Mouse (Mus musculus): ENCODE measurements at regions not wholly inside any gene's neighbourhood (a gene's known extent, or its start where the extent isn't known, plus 50 kb on each side); places are given as distances from the start of the nearest gene placed in this dataset.

GRCm38 (mm10) chr3:17790331-17790730 is 157.9 kb upstream of the Cypt12 start:
- H3K4me2 ChIP-seq (ENCODE audit: low read depth, low read length), result no peak overlapping the region
- H3K9ac ChIP-seq (replicated peaks), result no peak overlapping the region
- DNase-seq (no peak), ATAC-seq (no peak)
- peaks cover 77% of the 10 kb centered on the region for H3K27me3 ChIP-seq (ENCODE audit: insufficient read depth, low read length)
- TF ChIP-seq EP300 (IDR thresholded peaks at IDR 0.05; ENCODE audit: low read depth) (no peak), CTCF (IDR thresholded peaks at IDR 0.05; ENCODE audit: low read depth) (no peak)
- H3K4me3 ChIP-seq (ENCODE audit: low read depth, low read length), result no peak overlapping the region
- no peaks in the 10 kb centered on the region for H3K36me3 ChIP-seq (replicated peaks; ENCODE audit: insufficient read depth, low read length)
- H3K9me3 ChIP-seq (ENCODE audit: low read length), result no peaks in the 10 kb centered on the region
- under 1% methylated on average over 14 of the region's 14 CpGs for WGBS (ENCODE audit: insufficient replicate concordance)
- H3K4me1 ChIP-seq (ENCODE audit: insufficient read depth), result no peaks in the 10 kb centered on the region; the same call in 1 of the 2 replicates
- no peak overlapping the region for H3K27ac ChIP-seq (ENCODE audit: low read depth)

GRCm38 (mm10) chr3:17790816-17791215 is 157.4 kb upstream of the Cypt12 start:
- Histone ChIP-seq H3K4me1 (ENCODE audit: insufficient read depth) (no peaks in the 10 kb centered on the region; the same call in 1 of the 2 replicates), H3K27me3 (ENCODE audit: insufficient read depth, low read length) (peaks cover 77% of the 10 kb centered on the region), H3K27ac (ENCODE audit: low read depth) (no peak overlapping the region), H3K36me3 (replicated peaks; ENCODE audit: insufficient read depth, low read length) (no peaks in the 10 kb centered on the region), H3K9me3 (ENCODE audit: low read length) (no peaks in the 10 kb centered on the region), H3K9ac (replicated peaks) (no peak overlapping the region), H3K4me3 (ENCODE audit: low read depth, low read length) (no peak overlapping the region), H3K4me2 (ENCODE audit: low read depth, low read length) (no peak overlapping the region)
- DNase-seq (no peak), ATAC-seq (no peak)
- WGBS (ENCODE audit: insufficient replicate concordance), result 4% methylated on average over 12 of the region's 12 CpGs
- TF ChIP-seq CTCF (IDR thresholded peaks at IDR 0.05; ENCODE audit: low read depth), result no peak
- TF ChIP-seq EP300 (IDR thresholded peaks at IDR 0.05; ENCODE audit: low read depth), result no peak

GRCm38 (mm10) chr3:17791381-17792320 is 156.6 kb upstream of the Cypt12 start:
- no peak overlapping the region for H3K27ac ChIP-seq (ENCODE audit: low read depth)
- WGBS (ENCODE audit: insufficient replicate concordance), result 20% methylated on average over 8 of the region's 8 CpGs
- H3K9me3 ChIP-seq (ENCODE audit: low read length), result no peaks in the 10 kb centered on the region
- TF ChIP-seq EP300 (IDR thresholded peaks at IDR 0.05; ENCODE audit: low read depth), result no peak
- no peak for TF ChIP-seq CTCF (IDR thresholded peaks at IDR 0.05; ENCODE audit: low read depth)
- ATAC-seq (no peak), DNase-seq (no peak)
- H3K27me3 ChIP-seq (ENCODE audit: insufficient read depth, low read length), result peaks cover 76% of the 10 kb centered on the region
- H3K4me3 ChIP-seq (ENCODE audit: low read depth, low read length), result no peak overlapping the region
- no peak overlapping the region for H3K4me2 ChIP-seq (ENCODE audit: low read depth, low read length)
- H3K36me3 ChIP-seq (replicated peaks; ENCODE audit: insufficient read depth, low read length), result no peaks in the 10 kb centered on the region
- no peaks in the 10 kb centered on the region; the same call in 1 of the 2 replicates for H3K4me1 ChIP-seq (ENCODE audit: insufficient read depth)
- no peak overlapping the region for H3K9ac ChIP-seq (replicated peaks)

- WGBS (ENCODE audit: insufficient replicate concordance), result 34% methylated on average over 2 of the region's 2 CpGs
- no peaks in the 10 kb centered on the region for H3K9me3 ChIP-seq (ENCODE audit: low read length)
- no peaks in the 10 kb centered on the region for H3K36me3 ChIP-seq (replicated peaks; ENCODE audit: insufficient read depth, low read length)
- no peak overlapping the region for H3K9ac ChIP-seq (replicated peaks)
- no peaks in the 10 kb centered on the region for H3K4me1 ChIP-seq (ENCODE audit: insufficient read depth)
- no peak overlapping the region for H3K27ac ChIP-seq (ENCODE audit: low read depth)
- H3K4me2 ChIP-seq (ENCODE audit: low read depth, low read length), result no peak overlapping the region
- H3K4me3 ChIP-seq (ENCODE audit: low read depth, low read length), result no peak overlapping the region
- no peak for TF ChIP-seq EP300 (IDR thresholded peaks at IDR 0.05; ENCODE audit: low read depth)
- no peak for TF ChIP-seq CTCF (IDR thresholded peaks at IDR 0.05; ENCODE audit: low read depth)
- no peak for DNase-seq
- ATAC-seq, result no peak
- peaks cover 71% of the 10 kb centered on the region for H3K27me3 ChIP-seq (ENCODE audit: insufficient read depth, low read length)
Observed at GRCm38 (mm10) chr3:17792537-17793039, 155.6 kb upstream of the Cypt12 start.

GRCm38 (mm10) chr3:17793646-17794250 is 154.5 kb upstream of the Cypt12 start:
- no peak for TF ChIP-seq CTCF (IDR thresholded peaks at IDR 0.05; ENCODE audit: low read depth)
- TF ChIP-seq EP300 (IDR thresholded peaks at IDR 0.05; ENCODE audit: low read depth), result no peak
- no peaks in the 10 kb centered on the region for H3K4me1 ChIP-seq (ENCODE audit: insufficient read depth)
- no peak overlapping the region for H3K27ac ChIP-seq (ENCODE audit: low read depth)
- ATAC-seq, result no peak
- H3K36me3 ChIP-seq (replicated peaks; ENCODE audit: insufficient read depth, low read length), result no peaks in the 10 kb centered on the region
- H3K4me2 ChIP-seq (ENCODE audit: low read depth, low read length), result no peak overlapping the region
- H3K27me3 ChIP-seq (ENCODE audit: insufficient read depth, low read length), result peaks cover 65% of the 10 kb centered on the region
- H3K9me3 ChIP-seq (ENCODE audit: low read length), result no peaks in the 10 kb centered on the region
- H3K9ac ChIP-seq (replicated peaks), result no peak overlapping the region
- H3K4me3 ChIP-seq (ENCODE audit: low read depth, low read length), result no peak overlapping the region
- WGBS (ENCODE audit: insufficient replicate concordance), result 2% methylated on average over 24 of the region's 24 CpGs
- DNase-seq, result no peak

Data from liver, postnatal 0 days (tissue).